Mouse (Mus musculus): ENCODE measurements around the gene Zfp112. TPM values are rescaled to one million over a fixed set of nuclear protein-coding genes. Genes with fewer than 3 reads are reported as not detected.

Zfp112 gene
- total RNA-seq, 2 experiments from 2014 or later, result 6.6 to 8.1 TPM

DNA sequence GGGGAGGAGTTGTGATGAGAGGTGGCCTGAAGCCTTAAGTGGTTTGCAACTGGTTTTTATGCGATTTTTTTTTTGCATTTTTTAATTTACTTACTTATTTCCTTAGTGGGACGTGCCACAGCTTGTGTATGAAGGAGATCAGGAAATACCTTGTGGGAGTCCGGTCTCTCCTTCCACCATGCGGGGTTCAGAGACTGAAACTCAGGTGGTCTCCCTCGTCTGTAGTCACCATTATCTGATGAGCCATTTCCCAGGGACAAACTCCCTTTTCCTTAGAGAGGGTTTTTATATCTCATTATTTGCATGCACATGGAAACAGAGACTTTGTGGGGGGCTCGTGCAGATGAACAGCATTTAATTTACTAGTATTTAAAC lies 63.2 kb downstream of the Zfp112 start:
- no peak for DNase-seq
- intact Hi-C loops (cut with DNase I), result no loop called here

Other genes with a start within 250 kb of the Zfp112 start
- not detected for gene Vmn1r177, start 245.9 kb upstream of the Zfp112 start, total RNA-seq (2021)
- not detected for gene Vmn1r178, start 220.3 kb upstream of the Zfp112 start, total RNA-seq (2021)
- not detected for gene Vmn1r179, start 185.3 kb upstream of the Zfp112 start, total RNA-seq (2021)
- not detected for gene Vmn1r180, start 161.7 kb upstream of the Zfp112 start, total RNA-seq (2021)
- gene Vmn1r181, start 137.7 kb upstream of the Zfp112 start, total RNA-seq (2021), result not detected
- gene V1rd19, start 110.6 kb upstream of the Zfp112 start, total RNA-seq (2021), result not detected
- gene Vmn1r183, start 59.1 kb upstream of the Zfp112 start, total RNA-seq (2021), result not detected
- gene Zfp180, start 30.4 kb upstream of the Zfp112 start, total RNA-seq (2021), result 10 to 100 TPM; 32.1 to 33.3 TPM
- 10 to 100 TPM; 20.4 to 20.7 TPM for gene Zfp235, start 21.9 kb downstream of the Zfp112 start, total RNA-seq (2021)
- gene Zfp114, start 62.7 kb downstream of the Zfp112 start, total RNA-seq (2021), result 1 to 10 TPM; 5.2 to 6.2 TPM
- 10 to 100 TPM; 10.1 to 12.0 TPM for gene Zfp111, start 99.1 kb downstream of the Zfp112 start, total RNA-seq (2021)
- gene Zfp109, start 125.2 kb downstream of the Zfp112 start, total RNA-seq (2021), result 1 to 10 TPM; 6.1 to 6.3 TPM
- gene Zfp108, start 142.5 kb downstream of the Zfp112 start, total RNA-seq (2021), result 1 to 10 TPM; 6.4 to 7.3 TPM
- 1 to 10 TPM; 8.3 TPM for gene Zfp93, start 158.1 kb downstream of the Zfp112 start, total RNA-seq (2021)
- gene Zfp61, start 188.9 kb downstream of the Zfp112 start, total RNA-seq (2021), result 10 to 100 TPM; 26.4 to 28.8 TPM
- gene Zfp94, start 204.4 kb downstream of the Zfp112 start, total RNA-seq (2021), result 10 to 100 TPM; 12.3 to 13.4 TPM
- under 1 TPM in 1 of 2 experiments, not detected in 1; 0.46 TPM for gene Tescl, start 221.6 kb downstream of the Zfp112 start, total RNA-seq (2021)
- not detected for gene Lypd5, start 236.9 kb downstream of the Zfp112 start, total RNA-seq (2021)

Data from left cerebral cortex, postnatal 4 days (tissue).